Mouse (Mus musculus) MEL (cell line): ENCODE data around the gene Nsun2.

ENCODE experiments used
- CHD2 ChIP-seq: IDR thresholded peaks from 2 replicates; pipeline ENCODE4 v1.6.1; 2011; ENCODE audit warnings: low read length, improper control_type of control experiment
- EP300 ChIP-seq, 2 experiments: IDR thresholded peaks; 2 replicates each; pipeline ENCODE4 v1.6.1; 2011; ENCODE audit warnings: improper control_type of control experiment in 2 of 2, low read length in 2 of 2, low read depth in 1 of 2, mild to moderate bottlenecking in 1 of 2
- GATA1 ChIP-seq: IDR thresholded peaks from 2 replicates; pipeline ENCODE4 v1.6.1; 2011; ENCODE audit warnings: low read depth, low read length, improper control_type of control experiment
- MYB ChIP-seq: IDR thresholded peaks from 2 replicates; pipeline ENCODE4 v1.6.1; 2011; ENCODE audit warnings: mild to moderate bottlenecking, low read depth, low read length, improper control_type of control experiment
- UBTF ChIP-seq: IDR thresholded peaks from 2 replicates; pipeline ENCODE4 v1.6.1; 2012; ENCODE audit warnings: low read depth, mild to moderate bottlenecking, inconsistent platforms, low read length, improper control_type of control experiment, moderate library complexity, borderline replicate concordance; ENCODE audit not compliant: insufficient read depth

- TF ChIP-seq UBTF (no peak), EP300 (IDR thresholded peaks at IDR 0.05; ENCODE audit: low read depth in 1 of 2, low read length in 2 of 2) (no peak), MYB (no peak), GATA1 (no peak), CHD2 (no peak)
These were observed 103.3 kb downstream of the Nsun2 start for GRCm38 (mm10) chr13:69636816-69637215.
